Mouse (Mus musculus): ENCODE data around the gene Arhgap42.

Arhgap42 gene

DNA sequence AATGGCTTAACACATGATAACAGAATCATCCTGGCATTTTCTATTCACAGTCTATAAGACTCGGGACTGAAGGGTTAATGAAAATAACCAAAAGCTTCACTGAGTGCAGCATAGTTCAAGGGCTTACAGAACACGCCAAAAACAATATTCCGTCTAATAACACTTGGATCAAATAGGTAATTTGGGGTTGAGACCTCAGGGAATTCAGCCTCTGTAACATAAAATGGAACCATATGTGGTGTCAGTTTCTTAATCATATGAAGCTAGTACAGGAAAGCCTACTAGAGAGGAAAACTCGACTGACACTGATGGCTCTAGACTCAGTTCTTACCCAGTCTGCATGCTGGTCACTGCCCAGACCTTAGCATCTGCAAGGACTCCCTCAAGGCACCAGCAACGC is 95.8 kb downstream of the Arhgap42 start:
- no peak for DNase-seq (ENCODE audit: low spot score in 2 of 2)

DNA sequence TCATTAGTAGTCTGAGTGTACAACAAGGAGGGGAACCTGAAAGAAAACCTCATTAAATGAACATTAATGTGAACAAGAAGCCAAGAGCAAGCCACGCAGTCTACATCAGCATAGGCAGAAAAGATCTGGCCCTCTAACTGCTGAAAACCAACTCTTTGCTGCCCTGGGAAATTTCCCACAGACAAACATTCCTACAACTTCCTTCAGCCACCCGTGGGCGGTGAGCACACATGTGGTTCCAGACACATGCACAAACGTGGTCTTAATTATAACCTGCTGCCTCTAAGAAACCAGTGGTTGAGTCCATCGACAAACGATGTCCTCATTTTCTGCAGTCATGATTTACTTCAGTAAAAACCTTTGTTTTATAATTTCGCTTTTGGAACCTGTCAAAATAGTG is 96.3 kb downstream of the Arhgap42 start:
- no peak for DNase-seq (ENCODE audit: low spot score in 2 of 2)

- DNase-seq (ENCODE audit: low spot score in 2 of 2), result no peak
Observed at GRCm38 (mm10) chr9:9142144-9142543, 96.8 kb downstream of the Arhgap42 start.

- no peak for DNase-seq (ENCODE audit: low spot score in 2 of 2)
Observed at GRCm38 (mm10) chr9:9128996-9129694, 109.8 kb downstream of the Arhgap42 start.

GRCm38 (mm10) chr9:9127041-9127755 is 111.7 kb downstream of the Arhgap42 start:
- DNase-seq (ENCODE audit: low spot score in 2 of 2), result no peak

- no peak for DNase-seq (ENCODE audit: low spot score in 2 of 2)
Observed at GRCm38 (mm10) chr9:9124156-9124555, 114.7 kb downstream of the Arhgap42 start.

DNA sequence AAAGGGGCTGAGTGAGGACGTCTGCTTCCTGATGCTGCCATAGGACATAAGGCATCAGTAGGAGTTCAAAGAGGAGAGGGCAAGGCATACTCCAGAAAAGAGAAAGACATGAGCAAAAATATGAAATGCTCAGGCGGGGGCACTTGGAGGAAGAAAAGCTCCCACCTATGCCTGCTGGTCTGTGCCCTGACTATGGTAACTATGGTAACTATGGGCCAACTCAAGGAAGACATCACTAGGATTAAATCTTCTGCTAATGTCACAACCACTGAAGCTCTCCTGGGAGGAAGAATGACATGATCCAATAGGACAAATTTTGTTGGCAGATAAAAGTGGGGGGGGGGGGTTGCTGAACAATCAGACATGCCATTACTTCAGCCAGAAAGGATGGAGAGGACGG is 124.6 kb downstream of the Arhgap42 start:
- DNase-seq (ENCODE audit: low spot score in 2 of 2), result no peak

- no peak for DNase-seq (ENCODE audit: low spot score in 2 of 2)
Observed at GRCm38 (mm10) chr9:9113847-9114246, 125.1 kb downstream of the Arhgap42 start.

DNA sequence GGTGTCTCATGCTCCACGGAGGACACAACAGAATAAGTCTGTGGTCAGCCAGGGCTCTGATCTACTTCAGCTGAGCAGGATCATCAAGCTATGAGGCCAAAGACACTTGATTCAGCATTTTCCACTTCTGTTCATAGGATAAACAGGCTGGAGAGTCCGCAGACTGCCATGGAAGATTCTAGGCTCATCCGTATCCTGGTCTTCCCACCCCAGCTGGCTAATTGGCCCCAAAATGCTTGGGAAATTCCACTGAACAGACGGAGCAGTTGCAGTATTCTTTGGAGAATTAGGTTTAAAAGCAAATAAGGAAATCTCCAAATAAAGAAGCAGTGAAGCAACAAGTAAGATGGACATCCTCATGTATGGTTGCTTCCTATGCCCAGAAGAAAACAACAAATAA is 126.0 kb downstream of the Arhgap42 start:
- no peak for DNase-seq (ENCODE audit: low spot score in 2 of 2)

DNA sequence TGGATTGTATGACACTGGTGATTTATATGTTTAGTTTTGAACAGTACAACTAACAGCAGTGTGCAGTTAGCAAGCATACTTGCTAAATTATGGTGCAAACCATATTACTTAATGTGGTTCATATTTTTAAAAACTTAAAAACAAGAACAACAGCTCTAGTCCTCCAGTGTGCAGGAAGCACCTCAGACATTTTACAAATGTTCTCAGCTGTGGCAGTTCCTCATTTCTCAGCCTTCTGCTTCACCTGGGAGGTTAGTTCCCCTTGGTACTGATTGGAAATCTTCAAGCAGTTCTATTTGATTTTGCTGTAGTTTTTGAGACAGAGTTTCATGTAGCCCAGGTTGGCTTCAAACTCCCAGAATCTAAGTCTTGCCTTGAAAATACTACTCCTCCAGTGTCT is 131.2 kb downstream of the Arhgap42 start:
- DNase-seq (ENCODE audit: low spot score in 2 of 2), result no peak

- DNase-seq (ENCODE audit: low spot score in 2 of 2), result no peak
Observed at GRCm38 (mm10) chr9:9104761-9105160, 134.1 kb downstream of the Arhgap42 start.

DNA sequence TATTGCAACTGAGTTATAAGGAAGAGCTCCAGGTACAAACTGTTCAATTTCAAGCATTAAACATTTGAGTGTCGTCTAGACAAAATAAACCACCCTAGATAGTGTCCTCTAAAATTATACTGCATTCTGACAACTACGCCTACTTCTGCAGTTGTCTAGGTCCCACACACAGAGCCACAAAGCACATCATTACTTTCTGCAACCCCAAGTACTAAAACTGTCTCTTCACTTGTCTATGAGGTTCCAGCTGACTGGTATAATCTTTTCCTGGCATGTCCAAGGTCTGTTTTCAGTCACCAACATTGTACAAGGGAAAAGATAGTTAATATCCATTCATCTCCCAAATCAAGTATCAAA is 136.8 kb downstream of the Arhgap42 start:
- no peak for DNase-seq (ENCODE audit: low spot score in 2 of 2)

- DNase-seq (ENCODE audit: low spot score in 2 of 2), result no peak
Observed at GRCm38 (mm10) chr9:9101482-9102157, 137.3 kb downstream of the Arhgap42 start.

DNA sequence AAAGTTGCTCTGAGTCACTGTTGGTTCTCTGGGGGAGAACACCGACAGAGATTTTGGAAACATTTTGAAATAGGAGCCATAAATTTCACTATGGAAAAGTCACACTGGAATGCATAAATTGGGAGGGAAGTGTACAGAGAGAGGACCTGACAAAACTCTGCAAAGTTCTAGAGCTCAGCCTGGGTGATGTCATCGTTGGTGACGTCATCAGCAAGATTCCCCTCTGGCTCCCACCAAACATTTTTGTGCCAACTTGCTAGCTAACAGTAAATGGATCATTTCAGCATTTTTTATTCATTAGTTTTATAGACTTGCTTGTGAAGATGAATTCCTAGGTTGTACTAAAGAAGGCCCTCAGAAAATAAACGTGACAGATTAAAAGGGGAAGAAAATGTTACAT is 137.8 kb downstream of the Arhgap42 start:
- no peak for DNase-seq (ENCODE audit: low spot score in 2 of 2)

DNA sequence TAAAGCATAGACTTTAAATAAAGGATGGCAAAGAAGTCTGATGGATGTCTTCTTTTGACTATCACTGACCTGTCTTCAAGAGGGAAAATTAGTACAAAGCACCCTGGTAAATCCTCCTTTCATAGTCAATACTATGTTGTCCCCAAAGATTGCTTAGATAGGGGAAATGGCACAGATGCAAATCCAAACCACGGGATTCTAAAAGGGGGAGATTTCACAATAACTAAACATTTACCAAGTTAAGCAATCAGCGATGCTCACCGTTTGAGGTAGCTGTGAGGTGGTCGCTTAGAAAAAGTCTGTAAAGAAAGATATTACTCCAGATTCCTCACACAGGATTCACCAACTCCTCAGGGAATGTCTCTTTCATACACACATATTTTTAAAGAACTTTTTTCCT is 141.1 kb downstream of the Arhgap42 start:
- DNase-seq (ENCODE audit: low spot score in 2 of 2), result no peak

DNA sequence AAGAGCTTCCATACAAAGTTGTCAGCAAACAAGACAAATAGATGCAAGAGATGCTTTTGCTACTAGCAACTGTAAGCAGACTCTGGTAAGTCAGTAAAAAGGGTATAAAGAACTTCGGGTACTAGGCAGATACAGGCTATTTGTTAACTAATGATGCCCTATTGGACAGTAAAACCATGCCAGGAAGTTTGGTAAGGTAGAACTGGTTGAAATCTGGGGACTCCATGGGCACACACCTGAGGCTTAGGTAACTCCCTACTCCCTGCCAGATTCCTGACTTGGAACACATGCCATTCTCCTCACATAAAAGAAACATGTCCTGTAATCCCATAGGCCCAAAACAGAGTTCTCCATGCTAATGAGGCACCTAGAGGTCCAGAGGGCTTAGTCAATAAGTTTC is 142.1 kb downstream of the Arhgap42 start:
- no peak for DNase-seq (ENCODE audit: low spot score in 2 of 2)

GRCm38 (mm10) chr9:9093096-9093495 is 145.8 kb downstream of the Arhgap42 start:
- no peak for DNase-seq (ENCODE audit: low spot score in 2 of 2)

DNA sequence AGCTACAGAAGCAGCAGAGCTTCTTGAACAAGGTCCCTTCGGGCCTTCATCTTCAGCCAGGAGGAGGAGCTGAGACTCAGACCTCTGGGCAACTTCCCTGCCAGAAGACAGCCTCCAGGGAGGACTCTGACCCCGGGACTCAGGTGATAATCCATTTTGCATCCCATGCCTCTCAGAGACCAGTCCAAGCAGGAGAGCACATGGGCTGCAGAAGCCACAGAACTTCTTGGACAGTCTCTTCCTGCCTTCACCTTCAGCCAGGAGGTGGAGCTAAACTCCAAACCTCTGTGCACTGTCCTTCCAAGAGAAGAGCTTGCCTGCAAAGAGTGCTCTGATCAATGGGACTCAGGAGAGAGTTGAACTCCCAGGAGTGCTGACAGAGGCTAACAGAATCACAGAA is 155.5 kb downstream of the Arhgap42 start:
- no peak for DNase-seq (ENCODE audit: low spot score in 2 of 2)

GRCm38 (mm10) chr9:9052920-9053319 is 186.0 kb downstream of the Arhgap42 start:
- DNase-seq (ENCODE audit: low spot score in 2 of 2), result no peak

DNA sequence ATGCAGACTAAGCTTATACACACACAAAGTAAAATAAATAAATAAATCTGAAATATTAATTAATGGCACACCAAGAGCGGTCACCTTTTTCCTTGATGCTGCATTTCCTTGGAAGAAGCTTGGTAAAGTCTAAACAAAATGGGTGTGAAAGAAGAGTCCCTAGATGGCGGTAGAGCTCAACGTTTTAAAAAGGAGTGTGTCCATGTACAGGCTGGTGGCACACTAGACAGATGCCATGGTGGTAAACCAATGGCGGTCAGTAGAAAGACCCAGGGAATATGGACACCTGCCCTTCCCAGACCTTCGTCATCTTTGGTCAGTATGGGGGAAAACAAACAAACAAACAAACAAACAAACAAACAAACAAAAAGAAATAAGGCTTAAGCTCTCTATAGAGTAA is 187.7 kb downstream of the Arhgap42 start:
- DNase-seq (ENCODE audit: low spot score in 2 of 2), result no peak

DNA sequence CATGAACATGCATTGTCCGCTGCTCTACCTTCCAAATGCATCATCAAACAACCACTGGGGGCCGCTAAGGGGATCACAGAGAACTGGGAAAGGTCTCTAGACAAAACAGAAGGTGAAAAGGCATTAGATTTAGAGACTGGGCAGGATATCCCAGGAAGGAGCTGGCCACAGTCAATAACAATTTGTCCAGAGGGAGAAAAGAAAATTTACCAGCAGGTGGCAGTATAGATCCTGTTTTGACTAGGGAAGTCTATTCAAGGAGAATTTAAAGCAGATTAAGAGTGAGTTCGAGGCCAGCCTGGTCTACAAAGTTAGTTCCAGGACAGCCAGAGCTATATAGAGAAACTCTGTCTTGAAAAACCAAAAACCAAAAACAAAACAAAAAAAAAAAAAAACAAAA is 189.7 kb downstream of the Arhgap42 start:
- DNase-seq (ENCODE audit: low spot score in 2 of 2), result no peak

DNA sequence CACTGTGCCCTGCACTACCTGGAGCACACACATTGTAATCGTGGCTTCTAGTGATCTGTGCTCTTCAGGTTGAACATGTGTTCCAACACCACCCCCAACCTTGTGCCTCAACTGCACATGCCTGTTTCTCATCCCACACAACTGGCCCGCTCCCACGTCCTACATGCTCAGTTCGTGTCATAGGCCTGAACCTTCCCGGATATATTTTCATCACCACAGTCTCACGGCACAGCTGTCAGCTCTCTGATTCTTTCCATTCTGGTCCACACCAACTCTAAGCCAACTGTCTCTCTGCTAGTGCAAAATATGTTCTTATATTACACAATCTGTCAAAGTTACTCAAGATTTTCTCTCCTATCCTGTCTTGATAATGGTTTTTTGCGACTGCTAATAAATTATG is 197.9 kb downstream of the Arhgap42 start:
- DNase-seq (ENCODE audit: low spot score in 2 of 2), result no peak

- no peak for DNase-seq (ENCODE audit: low spot score in 2 of 2)
Observed at GRCm38 (mm10) chr9:9037017-9037671, 201.8 kb downstream of the Arhgap42 start.

Data from spleen, postnatal 10 days (tissue).